Mouse (Mus musculus): ENCODE measurements around the gene Gm20741. TPM values are rescaled to one million over a fixed set of nuclear protein-coding genes. Genes with fewer than 3 reads are reported as not detected.

Gm20741 gene
- not detected in 2 replicates for polyA plus RNA-seq (2014; fragmentation: Nextera tagmentation; extraction: Ambion mirVana)

DNA sequence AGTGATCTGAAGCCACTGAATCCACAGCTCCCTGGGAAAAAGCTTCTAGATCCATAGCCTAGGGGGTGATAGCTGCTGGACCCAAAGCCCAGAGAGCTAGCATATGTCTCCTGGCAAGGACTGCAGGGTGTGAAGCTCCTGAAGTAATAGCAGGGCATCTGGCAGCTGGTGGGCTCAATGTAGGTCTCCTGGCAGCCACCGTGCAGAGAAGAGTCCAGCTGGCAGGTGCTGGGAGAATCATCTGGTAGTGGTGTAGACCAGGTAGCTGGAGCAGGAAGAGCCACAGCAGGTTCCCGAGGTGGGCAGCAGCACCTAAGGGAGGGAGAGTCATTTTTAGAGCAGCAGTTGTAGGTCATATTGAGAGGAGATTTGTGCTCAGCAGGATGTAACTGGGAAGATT lies at the start of gene Gm20741:
TSS of gene Gm20741 (minus strand) at position 394 of the 400 bp plus-strand sequence.
- Histone ChIP-seq H3K4me2 (ENCODE audit: low read length) (no peak within 1 kb of the TSS), H3K4me1 (ENCODE audit: control insufficient read depth in 2 of 2, insufficient read depth in 2 of 2, low read length in 2 of 2) (no peaks in the 10 kb centered on the region), H3K36me3 (ENCODE audit: control insufficient read depth, insufficient read depth, low read length) (no peaks in the 10 kb centered on the region), H3K27me3 (ENCODE audit: control insufficient read depth, insufficient read depth, low read length) (no peaks in the 10 kb centered on the region), H3K9me3 (ENCODE audit: control insufficient read depth, low read length) (no peaks in the 10 kb centered on the region), H3K27ac (replicated peaks in 1 of 2; ENCODE audit: control insufficient read depth in 1 of 2, insufficient read depth in 1 of 2, low read depth in 2 of 2, low read length in 2 of 2) (no peak within 1 kb of the TSS), H3K9ac (ENCODE audit: low read length) (no peak within 1 kb of the TSS), H3K4me3 (ENCODE audit: control insufficient read depth in 1 of 2, insufficient read depth in 1 of 2, low read depth in 1 of 2, low read length in 2 of 2) (no peak within 1 kb of the TSS)
- 72% methylated on average over 2 of the region's 2 CpGs for WGBS
- ATAC-seq (ENCODE audit: insufficient number of reproducible peaks, insufficient read depth, low FRiP score, low read depth), result no peak

- 9% methylated on average over 5 of the region's 5 CpGs for WGBS
Measured at GRCm38 (mm10) chr16:88851450-88851849, 39.4 kb upstream of the Gm20741 start.

DNA sequence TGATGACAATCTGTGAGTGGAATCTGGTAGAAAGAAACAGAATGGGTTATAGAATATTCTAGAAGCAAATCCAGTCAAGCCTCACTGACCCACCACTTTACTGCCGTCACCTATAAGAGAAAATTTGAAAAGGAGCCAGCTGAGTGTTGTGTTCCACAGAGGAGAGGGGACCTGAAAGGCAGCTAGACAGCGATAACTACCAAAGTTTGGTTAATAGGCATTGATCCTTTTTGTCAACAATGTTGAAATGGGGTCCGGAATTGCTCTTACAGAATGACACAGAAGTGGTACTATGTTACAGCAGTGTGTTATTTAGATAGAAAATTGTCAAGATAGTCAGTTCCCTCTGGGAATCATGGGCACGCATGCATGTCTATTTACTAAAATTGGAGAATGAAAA lies 36.5 kb upstream of the Gm20741 start:
- no peak for ATAC-seq (ENCODE audit: insufficient number of reproducible peaks, insufficient read depth, low FRiP score, low read depth)
- H3K27me3 ChIP-seq (ENCODE audit: control insufficient read depth, insufficient read depth, low read length), result no peaks in the 10 kb centered on the region
- H3K9me3 ChIP-seq (ENCODE audit: control insufficient read depth, low read length), result no peaks in the 10 kb centered on the region
- H3K9ac ChIP-seq (ENCODE audit: low read length), result no peak overlapping the region
- 77% methylated on average over 4 of the region's 4 CpGs for WGBS
- no peak overlapping the region for H3K4me3 ChIP-seq (ENCODE audit: control insufficient read depth in 1 of 2, insufficient read depth in 1 of 2, low read depth in 1 of 2, low read length in 2 of 2)
- no peaks in the 10 kb centered on the region for H3K36me3 ChIP-seq (ENCODE audit: control insufficient read depth, insufficient read depth, low read length)
- no peaks in the 10 kb centered on the region for H3K4me1 ChIP-seq (ENCODE audit: control insufficient read depth in 2 of 2, insufficient read depth in 2 of 2, low read length in 2 of 2)
- no peak overlapping the region for H3K27ac ChIP-seq (replicated peaks in 1 of 2; ENCODE audit: control insufficient read depth in 1 of 2, insufficient read depth in 1 of 2, low read depth in 2 of 2, low read length in 2 of 2)
- no peak overlapping the region for H3K4me2 ChIP-seq (ENCODE audit: low read length)

More at GRCm38 (mm10) chr16:88851450-88851849, 39.4 kb upstream of the Gm20741 start:
- no peak for ATAC-seq (ENCODE audit: insufficient number of reproducible peaks, insufficient read depth, low FRiP score, low read depth)
- no peak overlapping the region for H3K9ac ChIP-seq (ENCODE audit: low read length)
- no peaks in the 10 kb centered on the region for H3K4me1 ChIP-seq (ENCODE audit: control insufficient read depth in 2 of 2, insufficient read depth in 2 of 2, low read length in 2 of 2)
- H3K36me3 ChIP-seq (ENCODE audit: control insufficient read depth, insufficient read depth, low read length), result no peaks in the 10 kb centered on the region
- no peak overlapping the region for H3K4me2 ChIP-seq (ENCODE audit: low read length)
- H3K4me3 ChIP-seq (ENCODE audit: control insufficient read depth in 1 of 2, insufficient read depth in 1 of 2, low read depth in 1 of 2, low read length in 2 of 2), result no peak overlapping the region
- no peaks in the 10 kb centered on the region for H3K27me3 ChIP-seq (ENCODE audit: control insufficient read depth, insufficient read depth, low read length)
- no peak overlapping the region for H3K27ac ChIP-seq (replicated peaks in 1 of 2; ENCODE audit: control insufficient read depth in 1 of 2, insufficient read depth in 1 of 2, low read depth in 2 of 2, low read length in 2 of 2)
- no peaks in the 10 kb centered on the region for H3K9me3 ChIP-seq (ENCODE audit: control insufficient read depth, low read length)

- ATAC-seq (ENCODE audit: insufficient number of reproducible peaks, insufficient read depth, low FRiP score, low read depth), result no peak
- WGBS, result 92% methylated on average over 1 of the region's 1 CpGs
- Histone ChIP-seq H3K36me3 (ENCODE audit: control insufficient read depth, insufficient read depth, low read length) (no peaks in the 10 kb centered on the region), H3K4me2 (ENCODE audit: low read length) (no peak overlapping the region), H3K9ac (ENCODE audit: low read length) (no peak overlapping the region), H3K27ac (replicated peaks in 1 of 2; ENCODE audit: control insufficient read depth in 1 of 2, insufficient read depth in 1 of 2, low read depth in 2 of 2, low read length in 2 of 2) (no peak overlapping the region), H3K4me1 (ENCODE audit: control insufficient read depth in 2 of 2, insufficient read depth in 2 of 2, low read length in 2 of 2) (no peaks in the 10 kb centered on the region), H3K9me3 (ENCODE audit: control insufficient read depth, low read length) (no peaks in the 10 kb centered on the region), H3K4me3 (ENCODE audit: control insufficient read depth in 1 of 2, insufficient read depth in 1 of 2, low read depth in 1 of 2, low read length in 2 of 2) (no peak overlapping the region), H3K27me3 (ENCODE audit: control insufficient read depth, insufficient read depth, low read length) (no peaks in the 10 kb centered on the region)
Measured at GRCm38 (mm10) chr16:88847363-88847762, 35.3 kb upstream of the Gm20741 start.

GRCm38 (mm10) chr16:88826978-88827377 lies 15.0 kb upstream of the Gm20741 start:
- ATAC-seq (ENCODE audit: insufficient number of reproducible peaks, insufficient read depth, low FRiP score, low read depth), result no peak
- H3K27ac ChIP-seq (replicated peaks in 1 of 2; ENCODE audit: control insufficient read depth in 1 of 2, insufficient read depth in 1 of 2, low read depth in 2 of 2, low read length in 2 of 2), result no peak overlapping the region
- H3K9me3 ChIP-seq (ENCODE audit: control insufficient read depth, low read length), result no peaks in the 10 kb centered on the region
- no peaks in the 10 kb centered on the region for H3K4me1 ChIP-seq (ENCODE audit: control insufficient read depth in 2 of 2, insufficient read depth in 2 of 2, low read length in 2 of 2)
- no peak overlapping the region for H3K4me2 ChIP-seq (ENCODE audit: low read length)
- 78% methylated on average over 3 of the region's 3 CpGs for WGBS
- H3K36me3 ChIP-seq (ENCODE audit: control insufficient read depth, insufficient read depth, low read length), result no peaks in the 10 kb centered on the region
- no peak overlapping the region for H3K9ac ChIP-seq (ENCODE audit: low read length)
- H3K27me3 ChIP-seq (ENCODE audit: control insufficient read depth, insufficient read depth, low read length), result no peaks in the 10 kb centered on the region
- no peak overlapping the region for H3K4me3 ChIP-seq (ENCODE audit: control insufficient read depth in 1 of 2, insufficient read depth in 1 of 2, low read depth in 1 of 2, low read length in 2 of 2)

- H3K36me3 ChIP-seq (ENCODE audit: control insufficient read depth, insufficient read depth, low read length), result no peaks in the 10 kb centered on the region
- ATAC-seq (ENCODE audit: insufficient number of reproducible peaks, insufficient read depth, low FRiP score, low read depth), result no peak
- H3K27me3 ChIP-seq (ENCODE audit: control insufficient read depth, insufficient read depth, low read length), result no peaks in the 10 kb centered on the region
- H3K4me2 ChIP-seq (ENCODE audit: low read length), result no peak within 1 kb of the TSS
- H3K27ac ChIP-seq (replicated peaks in 1 of 2; ENCODE audit: control insufficient read depth in 1 of 2, insufficient read depth in 1 of 2, low read depth in 2 of 2, low read length in 2 of 2), result no peak within 1 kb of the TSS
- WGBS, result 79% methylated on average over 9 of the region's 9 CpGs
- no peaks in the 10 kb centered on the region for H3K9me3 ChIP-seq (ENCODE audit: control insufficient read depth, low read length)
- H3K4me1 ChIP-seq (ENCODE audit: control insufficient read depth in 2 of 2, insufficient read depth in 2 of 2, low read length in 2 of 2), result no peaks in the 10 kb centered on the region
- no peak within 1 kb of the TSS for H3K4me3 ChIP-seq (ENCODE audit: control insufficient read depth in 1 of 2, insufficient read depth in 1 of 2, low read depth in 1 of 2, low read length in 2 of 2)
- H3K9ac ChIP-seq (ENCODE audit: low read length), result no peak within 1 kb of the TSS
Measured at GRCm38 (mm10) chr16:88826095-88826652, 14.2 kb upstream of the Gm20741 start, which contains the start of gene Krtap14. Krtap14 (minus strand) TSS chr16:88826145.

DNA sequence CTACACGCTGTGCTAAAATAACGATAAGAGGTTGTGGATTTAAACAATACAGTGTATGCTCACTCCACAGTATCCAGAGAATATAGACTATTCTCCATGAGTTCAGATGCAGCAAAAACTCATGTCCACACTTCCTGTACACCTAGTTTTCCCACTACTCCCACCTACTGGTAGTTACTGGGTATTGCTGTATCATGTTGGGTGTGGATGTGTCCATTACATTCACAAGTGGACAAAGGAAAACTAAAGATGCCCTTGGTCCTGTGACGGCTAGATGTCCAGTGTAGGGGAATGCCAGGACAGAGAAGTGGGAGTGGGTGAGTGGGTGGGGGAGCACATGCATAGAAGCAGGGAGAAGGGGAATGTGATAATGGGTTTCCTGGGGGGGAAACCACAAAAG lies 11.7 kb upstream of the Gm20741 start:
- 79% methylated on average over 3 of the region's 3 CpGs for WGBS
- no peak overlapping the region for H3K9ac ChIP-seq (ENCODE audit: low read length)
- H3K9me3 ChIP-seq (ENCODE audit: control insufficient read depth, low read length), result no peaks in the 10 kb centered on the region
- no peak overlapping the region for H3K27ac ChIP-seq (replicated peaks in 1 of 2; ENCODE audit: control insufficient read depth in 1 of 2, insufficient read depth in 1 of 2, low read depth in 2 of 2, low read length in 2 of 2)
- no peak overlapping the region for H3K4me3 ChIP-seq (ENCODE audit: control insufficient read depth in 1 of 2, insufficient read depth in 1 of 2, low read depth in 1 of 2, low read length in 2 of 2)
- H3K27me3 ChIP-seq (ENCODE audit: control insufficient read depth, insufficient read depth, low read length), result no peaks in the 10 kb centered on the region
- H3K4me1 ChIP-seq (ENCODE audit: control insufficient read depth in 2 of 2, insufficient read depth in 2 of 2, low read length in 2 of 2), result no peaks in the 10 kb centered on the region
- no peaks in the 10 kb centered on the region for H3K36me3 ChIP-seq (ENCODE audit: control insufficient read depth, insufficient read depth, low read length)
- H3K4me2 ChIP-seq (ENCODE audit: low read length), result no peak overlapping the region
- ATAC-seq (ENCODE audit: insufficient number of reproducible peaks, insufficient read depth, low FRiP score, low read depth), result no peak

GRCm38 (mm10) chr16:88820066-88820465 lies 8.0 kb upstream of the Gm20741 start, which contains the start of gene Krtap15:
Krtap15 (plus strand) TSS chr16:88820215.
- H3K27me3 ChIP-seq (ENCODE audit: control insufficient read depth, insufficient read depth, low read length), result no peaks in the 10 kb centered on the region
- no peak within 1 kb of the TSS for H3K4me3 ChIP-seq (ENCODE audit: control insufficient read depth in 1 of 2, insufficient read depth in 1 of 2, low read depth in 1 of 2, low read length in 2 of 2)
- H3K27ac ChIP-seq (replicated peaks in 1 of 2; ENCODE audit: control insufficient read depth in 1 of 2, insufficient read depth in 1 of 2, low read depth in 2 of 2, low read length in 2 of 2), result no peak within 1 kb of the TSS
- H3K36me3 ChIP-seq (ENCODE audit: control insufficient read depth, insufficient read depth, low read length), result no peaks in the 10 kb centered on the region
- WGBS, result 73% methylated on average over 3 of the region's 3 CpGs
- H3K9ac ChIP-seq (ENCODE audit: low read length), result no peak within 1 kb of the TSS
- H3K9me3 ChIP-seq (ENCODE audit: control insufficient read depth, low read length), result no peaks in the 10 kb centered on the region
- ATAC-seq (ENCODE audit: insufficient number of reproducible peaks, insufficient read depth, low FRiP score, low read depth), result no peak
- H3K4me2 ChIP-seq (ENCODE audit: low read length), result no peak within 1 kb of the TSS
- H3K4me1 ChIP-seq (ENCODE audit: control insufficient read depth in 2 of 2, insufficient read depth in 2 of 2, low read length in 2 of 2), result no peaks in the 10 kb centered on the region
